Mouse (Mus musculus) heart, embryonic 11.5 days (tissue): ENCODE results near the gene Sult1a1. TPM values are rescaled to one million over a fixed set of nuclear protein-coding genes. Genes with fewer than 3 reads are reported as not detected.

Experiments
- ATAC-seq: fragments of 200-750 bp; cut with Nextera tagmentation; replicated peaks from 2 replicates; pipeline ENCODE4 v1.8.0; 2017; ENCODE audit warnings: moderate library complexity; ENCODE audit not compliant: insufficient number of reproducible peaks, low FRiP score, low TSS enrichment
- H3K27ac ChIP-seq: fragments of 300-500 bp; sonication (generic); 2 replicates; pipeline ENCODE4 v1.5.1; 2014; ENCODE audit warnings: mild to moderate bottlenecking, low read depth, low read length
- H3K27me3 ChIP-seq: fragments of 300-500 bp; sonication (generic); 2 replicates; pipeline ENCODE4 v1.6.1; 2014; ENCODE audit warnings: mild to moderate bottlenecking, low read length, mixed read lengths; ENCODE audit not compliant: control insufficient read depth, insufficient read depth
- H3K36me3 ChIP-seq: fragments of 300-500 bp; sonication (generic); 2 replicates; pipeline ENCODE4 v1.6.1; 2014; ENCODE audit warnings: mild to moderate bottlenecking, low read length, moderate library complexity, mixed read lengths; ENCODE audit not compliant: control insufficient read depth, insufficient read depth
- H3K4me1 ChIP-seq: fragments of 300-500 bp; sonication (generic); 2 replicates; pipeline ENCODE4 v1.6.1; 2014; ENCODE audit warnings: low read length; ENCODE audit not compliant: control insufficient read depth, insufficient read depth
- H3K4me2 ChIP-seq: fragments of 300-500 bp; sonication (generic); 2 replicates; pipeline ENCODE4 v1.6.1; 2014; ENCODE audit warnings: mild to moderate bottlenecking, moderate library complexity
- H3K4me3 ChIP-seq: fragments of 300-500 bp; sonication (generic); 2 replicates; pipeline ENCODE4 v1.5.1; 2014; ENCODE audit warnings: low read depth, low read length
- H3K9ac ChIP-seq: fragments of 300-500 bp; sonication (generic); 2 replicates; pipeline ENCODE4 v1.6.1; 2014; ENCODE audit warnings: mild to moderate bottlenecking, low read depth, low read length, moderate library complexity
- H3K9me3 ChIP-seq: fragments of 300-500 bp; sonication (generic); replicated peaks from 2 replicates; pipeline ENCODE4 v1.6.1; 2016; ENCODE audit warnings: low read length; ENCODE audit not compliant: control insufficient read depth
- WGBS: fragments of 180-500 bp; shearing (Covaris S2); extraction: QIAGEN DNeasy Blood & Tissue Kit; methylation state at CpG from one replicate; pipeline ENCODE4 v1.1.7; 2014; ENCODE audit not compliant: insufficient replicate concordance; 5-methylcytosine and 5-hydroxymethylcytosine counted together
- polyA plus RNA-seq: library from polyadenylated mRNA; unstranded; fragments of >200 nt; fragmentation: Nextera tagmentation; extraction: Ambion mirVana; gene quantifications from 2 replicates; pipeline ENCODE4 v1.2.1, GENCODE M21; 2014

Gene Sult1a1
- polyA plus RNA-seq, 1 experiment from 2014 or later, result 2.5 TPM

DNA sequence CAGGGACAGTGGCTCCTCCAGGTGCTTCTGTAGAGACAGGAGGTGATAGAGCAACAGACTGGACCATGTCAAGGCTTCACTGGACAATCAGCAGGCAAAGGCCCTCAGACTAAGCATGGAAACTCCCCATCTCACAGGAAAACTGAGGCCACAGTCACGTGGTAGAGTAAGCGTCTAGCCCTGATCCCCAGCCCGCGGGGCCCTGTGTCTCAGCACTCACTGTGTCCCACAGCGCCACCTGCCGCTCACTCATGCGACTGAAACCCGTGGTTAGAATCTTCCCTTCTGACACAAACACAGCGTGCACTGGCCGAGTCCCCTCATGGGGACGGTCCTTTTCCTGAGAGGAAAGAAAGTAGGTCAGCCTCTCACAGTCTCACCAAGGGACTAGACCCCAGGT, 24.8 kb upstream of the Sult1a1 start:
- peak overlapping the region; percentile 52 for H3K4me2 ChIP-seq
- H3K27ac ChIP-seq, result no peak overlapping the region
- peaks cover 23% of the 10 kb centered on the region for H3K4me1 ChIP-seq
- 0 out of 2 replicates have a peak, but pooled peaks have one; percentile 32 for ATAC-seq
- H3K4me3 ChIP-seq, result no peak overlapping the region
- under 1% methylated on average over 11 of the region's 11 CpGs for WGBS
- H3K27me3 ChIP-seq, result peaks cover 39% of the 10 kb centered on the region
- H3K36me3 ChIP-seq, result no peaks in the 10 kb centered on the region
- H3K9me3 ChIP-seq, result no peaks in the 10 kb centered on the region
- H3K9ac ChIP-seq, result no peak overlapping the region

DNA sequence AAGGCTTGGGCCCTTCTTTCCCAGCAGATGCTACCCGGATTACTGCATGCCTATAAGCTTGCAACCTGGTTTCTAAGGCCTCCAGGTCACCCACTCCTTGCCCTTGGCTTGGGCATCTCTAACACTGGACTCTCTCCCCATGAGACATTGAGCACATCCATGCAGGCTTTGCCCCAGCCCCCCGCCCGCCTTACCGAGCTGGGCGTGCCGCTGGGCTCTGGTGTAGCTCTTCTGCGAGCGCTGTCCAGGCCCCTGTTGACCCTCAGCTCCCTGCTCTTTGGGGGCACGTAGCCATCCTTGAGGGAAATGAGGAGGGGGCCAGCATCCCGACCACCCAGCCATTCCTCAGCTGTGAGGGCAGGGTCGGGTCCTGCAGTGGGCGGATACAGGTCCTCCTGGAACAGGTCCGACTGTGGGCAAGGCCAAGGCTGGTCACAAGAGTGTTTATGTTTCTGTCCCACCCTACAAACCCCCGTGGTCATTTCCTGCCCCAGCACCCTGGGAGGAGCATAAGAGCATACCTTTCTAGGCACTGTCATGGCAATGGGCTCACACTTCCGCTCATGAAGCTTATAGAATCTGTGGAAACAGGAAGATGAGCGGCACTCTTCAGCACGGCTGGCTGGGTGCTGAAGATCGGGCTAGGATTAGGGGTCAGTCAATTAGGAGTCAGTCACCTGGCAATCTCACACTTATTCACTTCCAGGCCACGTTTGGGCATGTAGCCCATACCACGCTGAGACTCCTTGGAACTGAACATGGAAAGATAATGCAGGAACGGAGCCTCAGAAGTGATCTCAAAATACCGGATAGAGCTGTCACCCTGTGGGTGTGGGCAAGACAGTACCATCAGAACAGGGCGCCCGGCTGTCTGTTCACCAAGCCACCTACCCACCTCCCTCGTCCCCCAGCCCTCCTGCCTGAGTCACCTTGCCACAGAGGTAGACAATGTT, 24.1 kb upstream of the Sult1a1 start:
- H3K27ac ChIP-seq, result no peak overlapping the region
- H3K9ac ChIP-seq, result 0 out of 2 replicates have a peak overlapping the region, but pooled peaks have one; percentile 16
- whole genome bisulfite sequencing, result 77% methylated on average over 25 of the region's 25 CpGs
- H3K4me1 ChIP-seq, result peaks cover 23% of the 10 kb centered on the region
- peaks cover 32% of the 10 kb centered on the region for H3K27me3 ChIP-seq
- no peak overlapping the region for H3K4me2 ChIP-seq
- ATAC-seq, result no peak
- H3K4me3 ChIP-seq, result no peak overlapping the region
- no peaks in the 10 kb centered on the region for H3K9me3 ChIP-seq
- H3K36me3 ChIP-seq, result no peaks in the 10 kb centered on the region

DNA sequence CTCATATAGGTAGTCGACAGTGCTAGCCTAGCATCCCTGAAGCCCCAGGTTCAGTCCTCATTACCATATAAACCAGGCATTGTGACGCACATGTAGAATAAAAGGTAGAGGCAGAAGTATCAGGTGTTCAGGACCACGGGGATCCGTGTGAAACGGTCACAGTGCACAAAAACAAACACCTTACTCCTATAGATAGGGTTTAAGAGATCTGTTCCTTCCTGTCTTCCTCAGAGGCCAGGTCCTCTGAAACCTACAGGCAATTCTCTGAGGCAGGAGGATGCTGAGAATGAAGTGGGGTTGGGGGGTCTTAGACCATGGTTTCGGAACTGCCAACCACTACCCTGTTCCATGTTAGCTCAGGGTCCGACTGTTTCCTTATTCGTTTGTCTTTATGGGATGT, 21.6 kb upstream of the Sult1a1 start:
- Histone ChIP-seq H3K4me1 (peaks cover 21% of the 10 kb centered on the region), H3K9me3 (no peaks in the 10 kb centered on the region), H3K4me3 (no peak overlapping the region), H3K36me3 (no peaks in the 10 kb centered on the region), H3K4me2 (no peak overlapping the region), H3K9ac (no peak overlapping the region), H3K27ac (no peak overlapping the region), H3K27me3 (peaks cover 10% of the 10 kb centered on the region)
- ATAC-seq, result no peak
- WGBS, result 91% methylated on average over 8 of the region's 8 CpGs

DNA sequence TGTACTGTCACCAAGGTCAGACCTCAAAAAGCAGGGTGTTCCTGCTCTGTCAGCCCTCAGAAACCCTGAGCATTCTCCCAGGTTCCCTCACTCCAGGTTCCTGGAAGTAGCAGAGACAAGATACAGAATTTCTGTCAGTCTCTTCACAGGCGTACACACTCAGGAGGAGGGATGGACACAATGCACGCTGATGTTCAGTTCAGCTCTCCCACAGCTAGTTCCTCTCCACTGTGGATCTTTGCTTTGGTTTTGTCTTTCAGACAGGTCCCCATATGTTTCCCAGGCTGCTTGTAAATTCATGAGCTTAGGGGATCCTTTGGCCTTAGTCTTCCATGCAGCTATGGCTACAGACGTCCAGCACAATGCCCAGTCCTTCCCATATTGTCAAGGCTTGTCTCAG, 20.7 kb upstream of the Sult1a1 start:
- Histone ChIP-seq H3K4me2 (peak overlapping the region; percentile 98), H3K9ac (peak overlapping the region; percentile 81)
- 77% methylated on average over 3 of the region's 3 CpGs for WGBS

DNA sequence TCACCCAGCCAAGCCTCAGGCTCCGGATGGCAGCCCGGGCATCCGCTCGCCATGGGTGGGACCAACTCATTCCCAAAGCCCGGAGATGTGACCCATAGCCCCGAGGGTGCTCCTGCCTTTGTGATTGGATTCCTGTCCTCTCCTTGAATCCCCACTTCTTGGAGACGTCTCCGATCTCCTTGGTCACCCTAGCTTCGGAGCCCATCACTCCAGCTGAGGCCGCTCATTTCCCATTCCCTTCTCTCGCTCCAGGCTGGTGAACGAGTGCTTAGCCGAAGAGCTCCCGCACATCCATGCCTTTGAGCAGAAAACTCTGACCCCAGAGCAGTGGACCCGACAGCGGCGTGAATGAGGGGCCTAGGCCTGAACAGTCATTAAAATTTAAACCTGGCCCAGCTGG, 20.1 kb upstream of the Sult1a1 start:
- no peaks in the 10 kb centered on the region for H3K27me3 ChIP-seq
- no peaks in the 10 kb centered on the region for H3K9me3 ChIP-seq
- ATAC-seq, result no peak
- H3K4me3 ChIP-seq, result peak overlapping the region; percentile 90
- peak overlapping the region; percentile 94; the same call in 1 of the 2 replicates for H3K27ac ChIP-seq
- peaks cover 2% of the 10 kb centered on the region; the same call in 1 of the 2 replicates for H3K36me3 ChIP-seq
- peak overlapping the region; percentile 81 for H3K9ac ChIP-seq
- H3K4me2 ChIP-seq, result peak overlapping the region; percentile 98
- 6% methylated on average over 17 of the region's 17 CpGs for WGBS
- H3K4me1 ChIP-seq, result peaks cover 19% of the 10 kb centered on the region

More for the DNA sequence above, 20.7 kb upstream of the Sult1a1 start:
- Histone ChIP-seq H3K27me3 (peaks cover under 1% of the 10 kb centered on the region; the same call in 1 of the 2 replicates), H3K4me1 (peaks cover 21% of the 10 kb centered on the region), H3K9me3 (no peaks in the 10 kb centered on the region), H3K27ac (no peak overlapping the region), H3K4me3 (peak overlapping the region; percentile 90; the same call in 1 of the 2 replicates), H3K36me3 (peaks cover under 1% of the 10 kb centered on the region; the same call in 1 of the 2 replicates)
- ATAC-seq, result no peak

DNA sequence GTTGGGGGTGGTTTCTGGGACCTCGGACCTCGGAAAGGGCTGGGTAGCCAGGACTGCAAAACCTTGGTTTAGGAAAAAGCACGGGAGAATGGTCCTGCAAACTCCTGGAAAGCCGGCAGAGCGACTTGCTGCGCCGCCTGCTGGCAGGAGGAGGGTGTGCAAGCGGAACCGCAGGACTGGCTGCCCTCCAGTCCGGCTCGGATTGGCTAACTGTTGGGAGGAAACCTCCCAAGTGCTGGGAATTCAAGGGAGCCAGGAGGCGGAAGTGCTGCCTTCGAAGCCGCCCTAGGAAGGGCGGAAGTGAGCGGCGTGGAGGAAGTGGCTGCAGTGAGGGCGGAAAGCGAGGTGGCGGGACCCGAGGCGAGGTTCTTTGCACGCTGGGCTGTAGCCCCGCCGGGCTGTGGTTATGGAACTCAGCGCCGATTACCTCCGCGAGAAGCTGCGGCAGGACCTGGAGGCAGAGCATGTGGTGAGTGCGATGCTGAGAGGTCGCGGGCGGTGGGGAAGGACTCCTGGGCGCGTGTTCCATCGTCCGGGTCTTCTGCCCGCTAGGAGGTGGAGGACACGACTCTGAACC, 19.5 kb upstream of the Sult1a1 start, which contains the start of gene Slx1b:
TSS of gene Slx1b (minus strand) at position 154 of the 577 bp plus-strand sequence.
- H3K27me3 ChIP-seq, result no peaks in the 10 kb centered on the region
- under 1% methylated on average over 40 of the region's 40 CpGs for WGBS
- H3K9ac ChIP-seq, result peak within 1 kb of the TSS; percentile 95
- peak; percentile 90 for ATAC-seq
- H3K36me3 ChIP-seq, result peaks cover 2% of the 10 kb centered on the region; the same call in 1 of the 2 replicates
- peaks cover 16% of the 10 kb centered on the region for H3K4me1 ChIP-seq
- no peaks in the 10 kb centered on the region for H3K9me3 ChIP-seq
- H3K4me2 ChIP-seq, result peak within 1 kb of the TSS; percentile 98
- H3K4me3 ChIP-seq, result peak within 1 kb of the TSS; percentile 90
- H3K27ac ChIP-seq, result peak within 1 kb of the TSS; percentile 94

DNA sequence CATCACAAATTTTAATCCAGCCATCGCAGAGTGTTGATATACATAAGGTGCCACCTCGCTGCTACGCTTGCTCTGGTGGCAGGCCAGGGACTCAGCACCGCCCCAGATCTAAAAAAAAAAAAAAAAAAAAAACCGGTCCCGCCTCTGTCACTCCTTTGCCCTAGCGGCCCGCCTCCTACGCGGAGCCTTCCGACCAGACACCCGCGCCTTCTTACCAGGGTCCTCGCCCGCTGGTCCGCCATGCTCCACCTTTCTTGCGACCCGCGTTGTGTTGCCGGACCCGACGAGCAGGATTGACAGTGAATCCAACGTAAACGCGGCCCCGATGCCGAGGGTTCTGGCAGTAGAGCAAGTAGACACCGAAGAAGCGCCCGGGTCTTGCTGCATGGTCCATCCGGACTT, 19.0 kb upstream of the Sult1a1 start, which contains the start of gene Bola2:
TSS of gene Bola2 (plus strand) at position 192 of the 402 bp plus-strand sequence.
- 2% methylated on average over 31 of the region's 31 CpGs for WGBS

DNA sequence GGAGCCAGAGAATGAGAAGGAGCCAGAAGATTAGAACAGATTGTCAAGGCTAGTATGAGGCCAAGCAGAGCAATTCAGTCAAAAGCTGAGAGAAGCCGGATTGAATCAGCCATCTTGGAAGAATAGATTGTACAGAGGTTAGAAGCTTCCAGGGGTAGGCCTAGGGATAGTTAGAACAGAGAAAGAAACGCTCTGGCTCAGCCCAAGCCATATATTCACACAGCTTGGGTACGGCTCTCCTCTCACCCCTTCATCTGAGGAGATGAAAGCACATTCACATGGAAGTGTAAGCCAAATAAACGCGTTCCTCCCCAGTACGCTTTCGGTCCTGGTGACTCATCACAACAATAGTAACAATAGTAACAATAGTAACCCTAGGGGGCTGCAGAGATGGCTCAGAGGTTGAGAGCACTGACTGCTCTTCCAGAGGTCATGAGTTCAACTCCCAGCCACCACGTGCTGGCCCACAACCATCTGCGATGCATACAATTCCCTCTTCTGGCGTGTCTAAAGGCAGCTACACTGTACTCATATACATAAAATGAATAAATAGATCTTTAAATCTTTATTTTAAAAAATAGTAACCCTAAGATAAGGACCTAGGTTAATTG, 18.3 kb upstream of the Sult1a1 start:
- Histone ChIP-seq H3K4me2 (peak overlapping the region; percentile 98), H3K36me3 (peaks cover 2% of the 10 kb centered on the region; the same call in 1 of the 2 replicates), H3K27me3 (no peaks in the 10 kb centered on the region), H3K9ac (no peak overlapping the region), H3K27ac (no peak overlapping the region), H3K4me3 (peak overlapping the region; percentile 90), H3K4me1 (peaks cover 15% of the 10 kb centered on the region), H3K9me3 (no peaks in the 10 kb centered on the region)
- WGBS, result 60% methylated on average over 10 of the region's 10 CpGs
- no peak for ATAC-seq

More for the DNA sequence above, 19.0 kb upstream of the Sult1a1 start, which contains the start of gene Bola2:
- Histone ChIP-seq H3K4me1 (peaks cover 15% of the 10 kb centered on the region), H3K27ac (peak within 1 kb of the TSS; percentile 94), H3K9ac (peak within 1 kb of the TSS; percentile 95), H3K36me3 (peaks cover 2% of the 10 kb centered on the region; the same call in 1 of the 2 replicates), H3K4me2 (peak within 1 kb of the TSS; percentile 98), H3K4me3 (peak within 1 kb of the TSS; percentile 90), H3K9me3 (no peaks in the 10 kb centered on the region), H3K27me3 (no peaks in the 10 kb centered on the region)
- peak; percentile 67 for ATAC-seq
